Mouse (Mus musculus) midbrain, embryonic 12.5 days (tissue): ENCODE data around the gene Sucla2. TPM values are rescaled to one million over a fixed set of nuclear protein-coding genes. Genes with fewer than 3 reads are reported as not detected.
"Not testable (repeated sequence)": the region's sequence is repeated elsewhere in the genome, so short reads cannot be mapped to it uniquely, and the experiment has no call there.

Source experiments
- ATAC-seq: fragments of 200-750 bp; cut with Nextera tagmentation; 2 replicates; pipeline ENCODE4 v1.8.0; 2017; ENCODE audit warnings: low read depth, moderate TSS enrichment, moderate library complexity; ENCODE audit not compliant: low FRiP score
- H3K27ac ChIP-seq: fragments of 300-500 bp; sonication (generic); replicated peaks from 2 replicates; pipeline ENCODE4 v1.5.1; 2016; ENCODE audit warnings: mild to moderate bottlenecking
- H3K27me3 ChIP-seq: fragments of 300-500 bp; sonication (generic); 2 replicates; pipeline ENCODE4 v1.6.1; 2016; ENCODE audit warnings: mild to moderate bottlenecking
- H3K36me3 ChIP-seq: fragments of 300-500 bp; sonication (generic); 2 replicates; pipeline ENCODE4 v1.6.1; 2016
- H3K4me1 ChIP-seq: fragments of 300-500 bp; sonication (generic); 2 replicates; pipeline ENCODE4 v1.6.1; 2016
- H3K4me2 ChIP-seq: fragments of 300-500 bp; sonication (generic); replicated peaks from 2 replicates; pipeline ENCODE4 v1.6.1; 2016; ENCODE audit warnings: mild to moderate bottlenecking, moderate library complexity
- H3K4me3 ChIP-seq: fragments of 300-500 bp; sonication (generic); 2 replicates; pipeline ENCODE4 v1.5.1; 2016; ENCODE audit warnings: mild to moderate bottlenecking
- H3K9ac ChIP-seq: fragments of 300-500 bp; sonication (generic); replicated peaks from 2 replicates; pipeline ENCODE4 v1.6.1; 2016; ENCODE audit warnings: mild to moderate bottlenecking, moderate library complexity
- H3K9me3 ChIP-seq: fragments of 300-500 bp; sonication (generic); 2 replicates; pipeline ENCODE4 v1.6.1; 2016; ENCODE audit warnings: mild to moderate bottlenecking
- WGBS: fragments of 180-500 bp; shearing (Covaris S2); methylation state at CpG from one replicate; pipeline ENCODE4 v1.1.7; 2016; 5-methylcytosine and 5-hydroxymethylcytosine counted together
- polyA plus RNA-seq: library from polyadenylated mRNA; unstranded; fragments of >200 nt; fragmentation: Nextera tagmentation; extraction: Ambion mirVana; gene quantifications from 2 replicates; pipeline ENCODE4 v1.2.1, GENCODE M21; 2016

Sucla2 gene
- polyA plus RNA-seq, 1 experiment from 2014 or later: 98.4 TPM

DNA sequence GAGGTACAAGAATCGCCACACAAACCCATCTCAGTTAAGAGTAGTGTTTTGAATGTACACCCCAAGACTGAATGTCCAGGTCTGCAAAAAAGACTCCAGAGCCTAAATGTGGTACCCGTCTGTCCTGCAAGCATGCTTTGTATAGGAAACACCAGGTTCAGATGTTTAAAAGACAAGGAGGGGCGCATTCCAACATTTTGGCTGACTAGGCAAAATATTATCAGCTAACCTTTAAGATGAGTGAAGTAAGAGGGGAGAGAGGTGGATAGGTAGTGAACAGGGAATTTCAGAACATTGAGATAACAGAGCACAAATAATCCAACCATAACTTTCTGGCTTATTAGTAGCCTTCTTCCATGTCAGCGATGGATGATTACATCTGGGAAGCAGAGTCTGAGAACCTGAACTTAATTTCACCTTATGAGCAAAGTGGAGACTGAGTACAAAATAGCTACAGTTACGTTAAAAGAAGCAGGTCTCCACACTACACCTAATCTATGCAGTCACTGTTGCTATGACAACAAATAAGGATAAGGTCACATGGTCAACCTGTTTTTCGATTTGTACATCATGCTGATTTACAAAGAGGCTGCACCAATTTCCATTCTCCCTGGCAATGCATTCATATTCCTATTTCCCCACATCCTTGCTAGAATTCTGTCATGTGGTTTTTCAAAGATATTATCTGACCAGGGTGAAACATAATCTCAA is 8.8 kb downstream of the Sucla2 start:
- 74% methylated on average over 6 of the region's 6 CpGs for WGBS

DNA sequence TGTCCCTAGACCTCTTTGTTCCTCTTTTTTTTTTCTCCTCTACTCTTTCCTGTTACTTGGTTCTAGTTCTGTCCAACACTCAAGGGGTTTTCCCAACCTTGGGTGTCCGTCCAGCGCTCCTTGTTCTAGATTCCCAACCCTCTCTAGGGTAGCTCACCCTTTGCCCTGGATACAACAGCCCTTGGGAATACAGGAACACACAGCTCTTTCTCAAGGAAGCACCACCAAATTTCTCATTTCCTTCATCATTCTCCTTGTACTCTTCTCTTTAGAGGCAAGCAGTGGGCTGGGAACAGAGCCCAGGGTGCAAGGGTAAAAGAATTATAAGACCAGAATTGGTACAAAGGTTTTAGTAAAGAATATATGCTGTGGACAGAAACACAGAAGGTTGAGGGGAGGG is 10.5 kb downstream of the Sucla2 start:
- no peak overlapping the region for H3K9ac ChIP-seq
- no peak overlapping the region for H3K4me2 ChIP-seq
- H3K4me3 ChIP-seq: no peak overlapping the region
- H3K36me3 ChIP-seq: no peaks in the 10 kb centered on the region
- H3K9me3 ChIP-seq: no peaks in the 10 kb centered on the region
- H3K27me3 ChIP-seq: no peaks in the 10 kb centered on the region
- no peaks in the 10 kb centered on the region for H3K4me1 ChIP-seq
- no peak for ATAC-seq
- WGBS: 84% methylated on average over 2 of the region's 2 CpGs
- H3K27ac ChIP-seq: no peak overlapping the region

More for the DNA sequence above, 8.8 kb downstream of the Sucla2 start:
- Histone ChIP-seq H3K36me3 (no peaks in the 10 kb centered on the region), H3K27me3 (0 out of 2 replicates have a peak, but pooled peaks cover 5% of the 10 kb centered on the region), H3K4me1 (no peaks in the 10 kb centered on the region), H3K9ac (no peak overlapping the region), H3K4me2 (no peak overlapping the region), H3K27ac (no peak overlapping the region), H3K9me3 (no peaks in the 10 kb centered on the region), H3K4me3 (no peak overlapping the region)
- no peak for ATAC-seq

DNA sequence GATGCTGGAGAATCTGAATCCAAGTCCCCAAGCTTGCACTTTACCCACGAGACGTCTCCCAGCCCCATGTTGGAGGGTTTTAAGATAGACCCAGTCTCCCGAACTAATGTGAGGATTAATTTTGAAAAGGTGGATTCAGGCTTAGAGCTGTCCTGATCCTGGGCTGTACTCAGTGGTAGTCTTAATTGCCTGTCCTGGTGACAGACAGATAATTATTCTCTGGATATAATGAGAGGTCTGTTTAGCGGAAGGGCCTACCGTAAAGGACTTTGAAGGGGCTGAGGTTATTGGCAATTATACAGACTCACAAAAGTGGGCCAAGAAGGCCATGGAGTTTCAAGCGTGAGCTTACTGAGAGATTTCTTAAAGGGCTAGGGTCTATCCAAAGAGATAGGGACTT is 18.7 kb downstream of the Sucla2 start:
- no peak; the same call in 1 of the 2 replicates for ATAC-seq

DNA sequence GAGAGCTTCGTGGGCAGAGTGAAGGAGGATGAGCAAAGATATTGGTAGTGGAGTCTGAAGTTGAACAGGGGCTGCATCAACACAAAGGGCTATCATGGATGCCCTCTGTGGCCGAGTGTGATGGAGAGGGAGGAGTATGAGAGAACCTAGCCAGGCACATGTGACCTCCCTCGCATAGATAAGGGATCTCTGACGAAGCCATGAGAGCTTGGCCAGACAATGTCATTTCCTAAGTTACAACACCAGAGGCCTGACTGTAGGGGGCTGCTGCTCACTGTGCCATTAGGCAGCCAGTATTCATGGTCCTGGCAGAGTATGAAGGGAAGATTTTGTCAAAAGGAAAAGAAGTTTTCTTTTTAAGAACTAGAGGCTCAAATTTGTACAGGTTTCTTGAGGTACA is 21.9 kb downstream of the Sucla2 start:
- H3K36me3 ChIP-seq: no peaks in the 10 kb centered on the region
- WGBS: 73% methylated on average over 4 of the region's 4 CpGs
- H3K27ac ChIP-seq: no peak overlapping the region
- no peaks in the 10 kb centered on the region for H3K27me3 ChIP-seq
- H3K9me3 ChIP-seq: no peaks in the 10 kb centered on the region
- no peak overlapping the region for H3K9ac ChIP-seq
- H3K4me3 ChIP-seq: no peak overlapping the region
- H3K4me2 ChIP-seq: no peak overlapping the region
- H3K4me1 ChIP-seq: no peaks in the 10 kb centered on the region
- no peak for ATAC-seq

More for the DNA sequence above, 18.7 kb downstream of the Sucla2 start:
- no peaks in the 10 kb centered on the region for H3K9me3 ChIP-seq
- 52% methylated on average over 6 of the region's 6 CpGs for WGBS
- no peak overlapping the region for H3K27ac ChIP-seq
- no peaks in the 10 kb centered on the region for H3K27me3 ChIP-seq
- no peaks in the 10 kb centered on the region for H3K4me1 ChIP-seq
- H3K4me3 ChIP-seq: no peak overlapping the region
- H3K9ac ChIP-seq: no peak overlapping the region
- H3K36me3 ChIP-seq: no peaks in the 10 kb centered on the region
- no peak overlapping the region for H3K4me2 ChIP-seq

DNA sequence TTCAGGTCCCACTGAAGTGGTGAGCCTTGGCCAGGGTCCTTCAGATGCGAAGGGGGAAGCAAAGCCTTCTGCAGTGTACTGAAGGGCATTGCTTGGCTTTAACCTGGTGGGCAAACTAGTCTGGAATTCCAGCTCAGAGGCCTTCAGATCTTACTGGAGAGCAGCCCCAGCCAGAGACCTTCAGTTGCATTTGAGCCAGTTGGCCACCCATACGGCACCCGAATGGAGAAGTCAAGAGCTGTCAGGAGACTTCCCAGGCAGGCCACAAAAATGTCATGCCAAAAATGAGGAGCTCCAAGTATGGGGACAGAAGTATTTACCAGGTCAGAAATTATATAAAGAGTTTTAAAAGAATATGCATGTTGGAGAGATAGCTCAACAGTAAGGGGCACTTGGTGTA is 22.9 kb downstream of the Sucla2 start, which contains the start of gene Nudt15:
Gene Nudt15, minus strand, starts transcription at position 192 of the 400 bp plus-strand sequence.
- no peaks in the 10 kb centered on the region for H3K9me3 ChIP-seq
- no peaks in the 10 kb centered on the region for H3K36me3 ChIP-seq
- H3K4me2 ChIP-seq: no peak within 1 kb of the TSS
- H3K4me3 ChIP-seq: no peak within 1 kb of the TSS
- H3K4me1 ChIP-seq: 0 out of 2 replicates have a peak, but pooled peaks cover 3% of the 10 kb centered on the region
- H3K27ac ChIP-seq: no peak within 1 kb of the TSS
- no peak within 1 kb of the TSS for H3K9ac ChIP-seq
- no peaks in the 10 kb centered on the region for H3K27me3 ChIP-seq
- WGBS: 90% methylated on average over 3 of the region's 3 CpGs
- ATAC-seq: no peak

DNA sequence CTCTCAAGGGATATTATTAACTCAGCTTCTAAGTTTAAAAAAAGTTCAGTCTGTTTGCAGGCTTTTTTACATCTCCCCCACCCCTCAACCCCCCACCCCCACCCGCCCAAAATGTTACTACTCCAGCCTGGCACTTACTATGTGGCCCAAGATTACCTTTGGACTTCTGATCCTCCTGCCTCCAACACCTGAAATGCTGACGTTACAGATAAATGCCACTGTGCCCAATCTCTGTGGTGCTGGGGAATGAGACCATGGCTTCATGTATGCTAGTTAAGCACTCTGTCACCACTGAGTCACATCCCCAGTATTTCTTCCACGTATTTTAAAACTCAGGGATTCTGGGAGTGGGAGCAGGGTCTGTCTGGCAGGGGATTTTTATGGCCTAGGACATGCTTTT is 25.2 kb downstream of the Sucla2 start:
- H3K4me2 ChIP-seq: no peak overlapping the region
- no peak for ATAC-seq
- H3K27ac ChIP-seq: no peak overlapping the region
- 50% methylated on average over 3 of the region's 3 CpGs for WGBS
- no peaks in the 10 kb centered on the region for H3K9me3 ChIP-seq
- H3K4me3 ChIP-seq: no peak overlapping the region
- peaks cover 9% of the 10 kb centered on the region for H3K4me1 ChIP-seq
- no peak overlapping the region for H3K9ac ChIP-seq
- H3K27me3 ChIP-seq: no peaks in the 10 kb centered on the region
- H3K36me3 ChIP-seq: peaks cover under 1% of the 10 kb centered on the region; the same call in 1 of the 2 replicates

DNA sequence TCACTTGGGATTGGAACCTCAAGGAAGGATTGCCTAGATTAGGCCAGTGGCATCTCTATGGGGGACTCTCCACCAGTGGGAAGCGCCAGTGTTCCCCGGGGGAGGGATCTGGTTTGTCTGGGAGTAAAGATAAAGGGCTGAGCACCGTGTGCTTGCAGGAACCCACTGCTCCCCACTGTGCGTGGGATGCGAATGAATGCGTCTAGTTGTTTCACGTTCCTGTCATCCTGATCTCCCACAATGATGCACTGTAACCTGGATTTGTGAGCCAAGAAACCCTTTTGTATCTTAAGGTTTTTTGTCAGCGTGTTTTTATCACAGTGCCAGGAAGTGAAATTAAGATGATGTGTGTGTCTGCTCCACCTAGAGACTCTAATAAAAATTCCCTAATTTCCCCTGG is 25.6 kb downstream of the Sucla2 start:
- Histone ChIP-seq H3K4me1 (peaks cover 9% of the 10 kb centered on the region), H3K4me2 (no peak overlapping the region), H3K9ac (0 out of 2 replicates have a peak overlapping the region, but pooled peaks have one; percentile 2), H3K27ac (no peak overlapping the region), H3K4me3 (no peak overlapping the region), H3K36me3 (peaks cover 5% of the 10 kb centered on the region), H3K27me3 (no peaks in the 10 kb centered on the region), H3K9me3 (no peaks in the 10 kb centered on the region)
- WGBS: 36% methylated on average over 8 of the region's 8 CpGs
- ATAC-seq: no peak

DNA sequence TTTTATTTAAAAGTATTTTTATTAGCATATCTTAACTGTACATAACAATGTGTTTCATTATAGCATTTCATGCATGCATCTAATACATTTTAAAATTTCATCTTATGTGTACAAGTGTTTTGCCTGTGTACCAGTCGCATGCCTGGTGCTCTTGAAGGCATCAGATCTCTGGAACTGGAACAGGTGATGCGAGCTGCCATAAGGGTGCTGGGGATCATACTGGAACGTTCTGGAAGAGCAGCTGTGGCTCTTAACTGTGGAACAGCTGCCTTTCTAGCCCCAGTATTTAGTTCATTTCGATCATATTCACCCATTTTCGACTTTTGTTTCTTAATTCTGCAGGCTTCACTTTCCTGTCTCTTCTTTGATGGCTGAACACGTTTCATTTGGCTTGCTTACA is 26.0 kb downstream of the Sucla2 start:
- Histone ChIP-seq H3K4me1 (peaks cover 9% of the 10 kb centered on the region), H3K27me3 (no peaks in the 10 kb centered on the region), H3K9ac (no peak overlapping the region), H3K36me3 (peaks cover 8% of the 10 kb centered on the region), H3K27ac (no peak overlapping the region), H3K9me3 (no peaks in the 10 kb centered on the region), H3K4me2 (no peak overlapping the region), H3K4me3 (no peak overlapping the region)
- 81% methylated on average over 6 of the region's 6 CpGs for WGBS
- no peak for ATAC-seq

DNA sequence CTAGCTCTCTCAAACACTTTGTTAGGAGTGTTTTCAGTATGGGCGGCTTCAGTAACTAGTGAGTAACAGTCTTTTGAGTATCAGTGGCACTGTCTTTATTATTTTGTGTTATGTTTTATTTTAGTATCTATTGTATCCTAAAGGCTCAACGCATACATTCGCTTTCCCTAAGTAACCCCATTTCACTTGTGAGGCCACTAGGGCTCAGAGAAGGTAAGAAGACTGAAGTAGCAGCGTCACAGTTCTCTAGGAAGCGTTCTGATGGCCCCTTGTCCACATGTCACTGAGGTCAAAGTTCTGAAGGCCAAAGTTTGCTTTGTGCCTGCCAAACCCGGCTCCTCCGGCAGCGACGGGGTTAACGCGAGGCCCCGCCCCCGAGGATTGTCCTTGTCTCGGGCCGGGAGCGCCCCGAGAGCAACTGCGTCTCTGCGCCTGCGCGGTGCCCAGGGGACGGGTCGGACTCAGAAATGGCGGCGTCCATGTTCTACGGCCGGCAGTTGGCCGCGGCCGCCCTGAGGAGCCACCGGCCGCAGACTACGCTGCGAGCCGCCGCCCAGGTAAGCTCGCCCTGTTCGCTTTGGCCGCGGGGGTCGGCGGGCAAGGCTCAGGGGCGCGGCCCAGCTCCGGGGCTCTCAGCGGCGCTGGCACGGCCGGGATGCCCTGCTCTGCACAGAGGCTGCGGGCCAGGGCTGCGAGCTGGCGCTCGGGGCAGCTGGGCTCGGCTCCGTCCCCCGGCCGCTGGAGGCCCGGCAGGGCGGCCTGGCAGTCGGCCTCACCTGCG is 27.4 kb downstream of the Sucla2 start:
- H3K27me3 ChIP-seq: no peaks in the 10 kb centered on the region
- H3K9me3 ChIP-seq: no peaks in the 10 kb centered on the region
- WGBS: 4% methylated on average over 60 of the region's 61 CpGs
- peak overlapping the region; percentile 76 for H3K4me2 ChIP-seq
- peak overlapping the region; percentile 84 for H3K27ac ChIP-seq
- peak overlapping the region; percentile 100 for H3K4me3 ChIP-seq
- peaks cover 14% of the 10 kb centered on the region for H3K36me3 ChIP-seq
- peak overlapping the region; percentile 98 for H3K9ac ChIP-seq
- peak; percentile 97 for ATAC-seq
- peaks cover 9% of the 10 kb centered on the region for H3K4me1 ChIP-seq

DNA sequence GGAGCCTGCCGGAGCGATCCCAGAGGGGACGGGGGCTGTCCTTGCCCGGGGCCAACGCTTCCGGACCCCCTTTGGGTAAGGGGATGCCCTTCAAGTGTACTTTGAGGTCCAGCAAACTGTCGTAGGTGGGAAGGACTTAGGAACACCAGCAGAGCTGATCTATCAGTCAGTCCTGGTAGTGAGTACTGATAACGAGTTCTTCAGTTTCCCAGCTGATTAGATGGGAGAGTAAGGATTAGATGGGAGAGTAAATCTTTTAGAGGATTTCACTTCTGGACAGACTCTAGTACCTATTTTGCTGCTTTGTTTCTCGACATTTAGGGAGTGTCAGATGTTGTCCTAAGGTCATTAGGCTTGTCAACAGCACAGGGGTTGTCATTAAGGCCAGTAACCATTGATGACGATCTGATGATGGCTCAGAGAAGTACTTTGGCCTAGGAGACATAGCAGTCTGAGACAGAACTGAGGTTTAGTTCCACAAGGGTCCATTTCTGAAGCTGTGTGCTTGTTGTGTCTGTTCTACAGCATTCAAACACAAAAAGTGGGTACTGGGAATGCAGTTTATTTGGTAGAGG is 28.1 kb downstream of the Sucla2 start:
- under 1% methylated on average over 10 of the region's 10 CpGs for WGBS
- H3K4me1 ChIP-seq: peaks cover 9% of the 10 kb centered on the region
- H3K4me2 ChIP-seq: peak overlapping the region; percentile 76
- peak overlapping the region; percentile 84 for H3K27ac ChIP-seq
- H3K4me3 ChIP-seq: peak overlapping the region; percentile 100
- no peaks in the 10 kb centered on the region for H3K9me3 ChIP-seq
- peaks cover 14% of the 10 kb centered on the region for H3K36me3 ChIP-seq
- peak overlapping the region; percentile 98 for H3K9ac ChIP-seq
- no peaks in the 10 kb centered on the region for H3K27me3 ChIP-seq
- ATAC-seq: no peak

DNA sequence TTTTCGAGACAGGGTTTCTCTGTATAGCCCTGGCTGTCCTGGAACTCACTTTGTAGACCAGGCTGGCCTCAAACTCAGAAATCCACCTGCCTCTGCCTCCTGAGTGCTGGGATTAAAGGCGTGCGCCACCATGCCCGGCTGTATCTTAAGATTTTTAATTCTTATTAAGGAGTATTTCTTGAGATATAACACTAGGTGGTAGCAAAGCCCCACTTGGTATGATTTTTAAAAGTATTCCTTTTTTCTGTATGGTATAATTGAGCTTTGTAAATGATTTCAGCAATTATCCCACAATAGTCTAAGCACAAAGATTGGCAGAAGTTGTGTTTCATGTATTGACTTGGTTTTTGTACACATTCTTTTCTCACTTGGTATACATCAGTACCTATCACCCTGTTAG is 44.7 kb downstream of the Sucla2 start:
- H3K4me3 ChIP-seq, ATAC-seq, H3K4me1 ChIP-seq, H3K27ac ChIP-seq, H3K27me3 ChIP-seq, H3K9ac ChIP-seq, H3K4me2 ChIP-seq, H3K9me3 ChIP-seq: not testable (repeated sequence)
- peaks cover 26% of the 10 kb centered on the region for H3K36me3 ChIP-seq
- WGBS: 83% methylated on average over 4 of the region's 4 CpGs

DNA sequence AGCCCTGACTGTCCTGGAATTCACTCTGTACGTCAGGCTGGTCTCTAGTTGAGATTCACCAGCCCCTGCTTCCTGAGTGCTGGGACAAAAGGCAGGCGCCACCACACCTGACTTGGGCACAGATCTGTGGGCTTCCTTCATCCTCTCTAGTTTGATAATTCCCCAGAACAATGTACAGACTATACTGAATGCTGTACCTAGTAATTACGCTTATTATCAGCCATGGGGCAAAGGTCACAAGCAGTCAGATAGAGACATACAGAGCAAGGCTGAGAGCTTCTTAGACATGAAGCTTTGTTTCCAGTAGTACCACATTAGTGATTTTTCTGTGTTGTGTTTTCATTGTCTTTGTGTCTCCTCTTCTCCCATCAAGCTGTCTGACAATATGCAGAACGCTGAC is 46.0 kb downstream of the Sucla2 start:
- WGBS: 91% methylated on average over 4 of the region's 4 CpGs
- H3K9me3 ChIP-seq: no peaks in the 10 kb centered on the region
- H3K4me3 ChIP-seq: no peak overlapping the region
- no peaks in the 10 kb centered on the region for H3K27me3 ChIP-seq
- H3K27ac ChIP-seq: no peak overlapping the region
- H3K36me3 ChIP-seq: peaks cover 26% of the 10 kb centered on the region
- no peak for ATAC-seq
- no peak overlapping the region for H3K9ac ChIP-seq
- no peaks in the 10 kb centered on the region for H3K4me1 ChIP-seq
- H3K4me2 ChIP-seq: no peak overlapping the region
